Mouse (Mus musculus): ENCODE measurements around the gene Mut.

Gene Mut

GRCm38 (mm10) chr17:40934420-40935231 lies at the start of gene Mut, which contains the start of gene Cenpq:
Mut (plus strand) TSS chr17:40934685.
Cenpq (minus strand) TSS chr17:40935047.
- DNase-seq = peak; percentile 99

GRCm38 (mm10) chr17:40885155-40885554 lies 49.3 kb upstream of the Mut start:
- no peak for DNase-seq

DNA sequence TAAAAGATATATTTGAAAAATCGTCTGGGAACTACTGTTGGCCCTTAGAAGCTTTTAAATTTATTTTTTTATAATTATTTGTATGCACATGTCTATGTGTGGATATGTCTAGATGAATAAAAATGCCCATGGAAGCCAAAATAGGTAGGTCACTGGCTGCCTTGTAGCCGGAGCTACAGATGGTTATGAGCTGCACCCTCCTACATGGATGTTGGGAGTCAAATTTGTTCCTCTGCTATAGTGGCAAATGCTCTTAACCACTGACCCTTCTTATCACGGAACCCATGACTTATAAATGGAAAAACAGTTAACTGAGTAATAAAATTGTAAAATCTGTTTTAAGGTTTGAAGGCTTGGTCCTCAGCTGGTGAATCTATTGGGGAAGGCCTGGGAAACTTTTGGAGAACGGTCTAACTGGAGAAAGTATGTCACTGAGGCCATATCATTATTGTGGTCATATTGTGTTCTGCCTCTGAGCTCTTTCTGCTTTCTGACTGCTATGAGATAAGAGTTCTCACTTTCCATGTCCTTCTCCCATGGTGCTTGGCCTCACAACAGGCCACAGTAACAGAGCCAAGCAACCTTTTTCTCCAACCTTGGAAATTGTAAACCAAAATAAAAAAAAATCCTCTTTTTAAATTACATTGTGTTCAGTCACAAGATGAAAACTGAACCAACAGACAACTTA lies 46.5 kb upstream of the Mut start:
- no peak for DNase-seq

DNA sequence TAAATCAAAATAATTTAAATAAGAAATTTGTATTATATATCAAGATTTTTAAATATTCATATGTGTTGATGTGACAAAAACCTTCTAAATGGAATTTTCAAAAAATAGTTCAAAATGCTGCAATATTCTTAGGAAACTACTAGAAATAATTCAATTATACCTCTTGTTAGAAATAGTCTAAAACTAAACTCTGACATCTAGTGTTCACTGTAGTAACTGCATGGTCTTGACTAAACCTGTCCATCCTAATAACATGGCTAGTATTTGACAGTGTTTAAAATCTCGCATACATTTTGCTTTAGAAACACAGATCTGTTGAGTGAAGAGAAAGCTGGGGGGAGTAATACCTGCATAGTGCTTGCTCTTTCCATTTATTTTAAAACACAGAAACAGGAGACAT lies 37.6 kb upstream of the Mut start:
- peak; percentile 46 for DNase-seq

DNA sequence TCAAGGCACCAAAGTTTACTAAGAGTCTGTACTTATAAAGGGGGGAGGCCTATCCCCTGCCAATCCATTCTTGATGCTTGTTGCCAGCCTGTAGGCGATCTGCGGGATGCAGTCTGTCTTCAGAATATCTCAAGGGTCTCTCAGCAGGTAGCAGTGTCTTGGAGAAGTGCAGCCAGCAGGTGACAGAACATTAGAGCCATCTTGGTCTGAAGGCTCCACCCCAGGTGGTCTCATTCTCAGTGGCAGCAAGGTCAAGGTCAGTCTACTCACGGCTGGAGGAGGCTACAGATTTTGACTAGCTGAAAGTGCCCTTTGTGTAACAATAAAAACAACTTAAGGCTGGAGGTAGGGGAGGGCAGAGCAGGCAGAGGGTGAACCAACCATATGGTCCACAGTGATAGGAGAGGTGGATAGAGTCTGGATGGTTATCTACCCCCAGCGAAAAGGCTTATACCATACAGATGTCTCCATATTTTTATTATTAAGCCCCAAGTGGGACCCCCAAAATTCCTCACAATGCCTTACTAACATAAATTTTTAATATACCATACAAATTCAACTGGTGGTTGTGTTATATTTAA lies 34.6 kb upstream of the Mut start:
- DNase-seq = no peak

DNA sequence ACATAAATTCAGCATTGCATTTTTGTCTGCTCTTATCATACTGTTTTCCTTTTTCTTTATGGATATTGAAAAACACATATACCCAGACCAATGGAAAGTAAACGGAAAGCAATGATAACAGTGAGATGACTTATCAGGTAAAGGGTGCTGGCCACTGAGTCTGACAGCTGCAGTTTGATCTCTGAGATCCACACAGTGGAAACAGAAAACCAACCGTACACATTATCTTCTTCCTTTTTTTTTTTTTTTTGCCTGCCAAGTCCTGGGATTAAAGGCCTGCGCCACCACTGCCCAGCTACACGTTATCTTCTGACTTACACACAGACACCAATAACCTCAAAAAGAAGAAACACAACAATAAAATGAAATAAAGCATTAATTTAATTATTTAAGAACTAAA lies 31.1 kb upstream of the Mut start:
- DNase-seq = no peak

DNA sequence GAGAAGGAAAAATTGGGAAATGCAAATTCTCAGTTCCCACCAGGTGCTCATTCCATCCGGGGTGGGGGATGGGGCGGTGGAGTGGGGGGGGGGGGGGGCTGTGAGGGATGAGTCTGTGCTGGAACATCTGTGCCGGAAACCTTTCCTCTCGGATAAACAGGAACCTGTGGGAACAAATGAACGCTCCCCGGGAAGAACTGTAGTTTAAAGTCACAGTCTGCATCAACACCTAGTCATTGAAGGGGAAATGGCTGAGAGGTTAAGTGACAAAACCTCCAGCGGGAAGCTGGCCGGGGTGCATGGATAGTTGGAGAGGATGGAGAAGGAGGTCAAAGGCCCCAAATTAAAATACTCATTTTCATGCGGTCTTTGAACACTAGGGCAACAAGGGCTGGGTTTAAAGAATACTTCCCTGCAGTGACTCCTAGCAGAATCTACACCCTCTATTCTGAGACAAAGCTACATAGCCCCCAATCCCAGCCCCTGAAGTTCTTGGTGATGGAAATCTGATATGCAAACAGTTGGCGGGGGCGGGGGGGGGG lies 30.4 kb upstream of the Mut start:
- DNase-seq = peak; percentile 5

GRCm38 (mm10) chr17:40904721-40905154 lies 29.7 kb upstream of the Mut start:
- peak; percentile 18 for DNase-seq

GRCm38 (mm10) chr17:40914250-40914649 lies 20.2 kb upstream of the Mut start, which contains the start of gene Glyatl3:
Glyatl3 (minus strand) TSS chr17:40914350.
- no peak for DNase-seq

DNA sequence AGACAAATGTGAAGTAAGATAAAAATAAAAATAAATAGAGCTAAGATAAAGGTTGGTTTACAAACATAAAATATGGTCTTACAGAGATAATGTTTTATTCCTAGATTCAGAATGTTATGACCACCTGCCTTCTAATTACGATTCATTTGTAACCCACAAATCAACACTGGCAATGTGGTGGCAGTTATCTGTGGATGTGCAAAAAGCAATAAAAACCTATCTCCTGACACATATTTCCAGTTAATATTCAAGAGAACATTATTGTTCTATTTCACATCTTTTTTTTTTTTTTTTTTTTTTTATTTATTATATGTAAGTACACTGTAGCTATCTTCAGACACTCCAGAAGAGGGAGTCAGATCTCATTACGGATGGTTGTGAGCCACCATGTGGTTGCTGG lies 19.0 kb upstream of the Mut start:
- no peak for DNase-seq

DNA sequence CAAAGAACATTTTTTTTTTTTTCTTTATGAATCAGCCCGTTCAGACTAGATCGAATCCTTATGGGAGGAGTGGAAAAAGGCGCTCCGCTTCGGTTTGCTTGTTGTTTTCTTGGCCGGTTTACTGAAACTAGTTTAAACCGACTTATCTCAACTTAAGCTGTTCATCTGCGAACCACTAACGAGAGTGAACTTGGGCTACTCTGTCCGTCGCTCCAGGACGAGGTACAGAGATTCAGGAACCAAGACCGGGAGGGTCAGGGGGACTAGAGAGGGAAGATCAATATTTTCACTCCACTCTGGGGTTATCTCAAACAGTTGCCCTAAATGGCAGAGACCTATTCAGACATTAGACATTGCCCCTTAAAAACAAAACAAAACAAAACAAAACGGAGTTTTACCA lies 500 bp upstream of the Mut start:
- DNase-seq = peak; percentile 13

DNA sequence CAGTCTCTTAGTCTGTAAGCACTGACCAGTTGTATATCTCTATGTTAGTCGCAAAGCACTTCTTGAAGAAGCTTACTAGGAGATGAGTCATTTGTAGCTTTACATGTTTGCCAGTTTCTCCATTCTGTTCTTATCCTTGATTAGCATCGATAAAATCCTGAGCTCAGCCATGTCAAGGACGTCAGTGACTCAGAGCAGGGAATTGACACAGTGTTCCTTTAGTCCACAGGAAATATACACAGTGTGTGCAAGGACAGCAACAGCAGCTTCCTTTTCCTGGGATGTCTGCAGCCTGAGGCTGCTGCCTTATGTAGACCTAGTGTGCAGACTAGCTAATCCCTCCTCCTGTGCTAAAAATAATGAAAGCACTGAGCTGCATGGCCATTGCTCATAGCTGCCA lies 14.0 kb downstream of the Mut start:
- DNase-seq = no peak

GRCm38 (mm10) chr17:40977914-40978313 lies 43.4 kb downstream of the Mut start:
- DNase-seq = peak; percentile 33

- peak; percentile 17 for DNase-seq
These were observed 57.6 kb downstream of the Mut start for GRCm38 (mm10) chr17:40992102-40992501.

All from embryo, embryonic 11 days (tissue).